Mouse (Mus musculus) CH12.LX (cell line): ENCODE measurements around the gene Ms4a6b. TPM values are rescaled to one million over a fixed set of nuclear protein-coding genes. Genes with fewer than 3 reads are reported as not detected.

Experiments used
- DNase-seq: peaks from one replicate; pipeline ENCODE4 v3.0.0-alpha.2; 2013; ENCODE audit errors: extremely low read depth
- H3K27ac ChIP-seq: 2 replicates; pipeline ENCODE4 v1.5.1; 2012; ENCODE audit warnings: low read depth, mild to moderate bottlenecking, control low read depth, moderate library complexity; ENCODE audit not compliant: insufficient read depth
- H3K27me3 ChIP-seq: replicated peaks from 2 replicates; pipeline ENCODE3; 2012; ENCODE audit warnings: inconsistent platforms
- H3K36me3 ChIP-seq, 2 experiments: replicated peaks in 1 of 2; 2 replicates each; pipeline versions ENCODE3 to v1.6.1; 2012; ENCODE audit warnings: inconsistent platforms in 1 of 2, low read length in 1 of 2, mild to moderate bottlenecking in 1 of 2, mixed read lengths in 1 of 2, moderate library complexity in 1 of 2; ENCODE audit not compliant: control insufficient read depth in 1 of 2, insufficient read depth in 1 of 2
- H3K4me1 ChIP-seq, 2 experiments: 2 replicates each; pipeline ENCODE4 v1.6.1; 2012; ENCODE audit warnings: inconsistent platforms in 1 of 2, moderate library complexity in 1 of 2; ENCODE audit not compliant: insufficient read depth in 2 of 2, control insufficient read depth in 1 of 2
- H3K4me2 ChIP-seq: 2 replicates; pipeline ENCODE4 v1.6.1; 2012; ENCODE audit warnings: low read depth, mild to moderate bottlenecking, control low read depth; ENCODE audit not compliant: poor library complexity, insufficient read depth, severe bottlenecking
- H3K4me3 ChIP-seq, 3 experiments: fragments of 150-350 bp in 1 of 3; sonication (generic) in 1 of 3; replicated peaks in 1 of 3; 2 replicates each; pipeline versions ENCODE3 to v1.5.1; 2011 to 2012; ENCODE audit warnings: low read depth in 2 of 3, low read length in 2 of 3, mild to moderate bottlenecking in 2 of 3, moderate library complexity in 2 of 3, control low read depth in 1 of 3, improper control_type of control experiment in 1 of 3, inconsistent platforms in 1 of 3, mixed read lengths in 1 of 3; ENCODE audit not compliant: poor library complexity in 1 of 3
- H3K79me2 ChIP-seq: replicated peaks from 2 replicates; pipeline ENCODE4 v1.6.1; 2012; ENCODE audit warnings: mild to moderate bottlenecking, moderate library complexity; ENCODE audit not compliant: control insufficient read depth, poor library complexity, insufficient read depth, severe bottlenecking; ENCODE audit errors: extremely low read depth
- H3K9ac ChIP-seq: 2 replicates; pipeline ENCODE4 v1.6.1; 2012; ENCODE audit warnings: low read depth, mild to moderate bottlenecking, control low read depth, moderate library complexity; ENCODE audit not compliant: insufficient read depth
- H3K9me3 ChIP-seq: replicated peaks from 2 replicates; pipeline ENCODE3; 2012; ENCODE audit warnings: low read length, inconsistent platforms, mixed read lengths
- BHLHE40 ChIP-seq: IDR thresholded peaks from 2 replicates; pipeline ENCODE4 v1.6.1; 2011; ENCODE audit warnings: mild to moderate bottlenecking, low read depth, low read length, improper control_type of control experiment
- CTCF ChIP-seq, 2 experiments: IDR thresholded peaks in 1 of 2; conservative IDR thresholded peaks in 1 of 2; 2 replicates each; pipeline ENCODE4 v1.5.1; 2011 to 2012; ENCODE audit warnings: low read depth in 2 of 2, low read length in 2 of 2, improper control_type of control experiment in 1 of 2, inconsistent platforms in 1 of 2, mild to moderate bottlenecking in 1 of 2, moderate library complexity in 1 of 2
- ETS1 ChIP-seq: conservative IDR thresholded peaks from 2 replicates; pipeline ENCODE4 v1.6.1; 2012; ENCODE audit warnings: low read depth, mild to moderate bottlenecking, inconsistent platforms, low read length, improper control_type of control experiment, moderate library complexity
- IRF4 ChIP-seq: IDR thresholded peaks from 2 replicates; pipeline ENCODE4 v1.6.1; 2014; ENCODE audit warnings: low read depth, mild to moderate bottlenecking, inconsistent platforms, low read length, improper control_type of control experiment
- JUN ChIP-seq: IDR thresholded peaks from 2 replicates; pipeline ENCODE4 v1.6.1; 2011; ENCODE audit warnings: low read depth, mild to moderate bottlenecking, low read length, improper control_type of control experiment, moderate library complexity; ENCODE audit not compliant: insufficient read depth
- JUND ChIP-seq: conservative IDR thresholded peaks from 2 replicates; pipeline ENCODE4 v1.6.1; 2011; ENCODE audit warnings: low read depth, low read length, improper control_type of control experiment
- MAX ChIP-seq: IDR thresholded peaks from 2 replicates; pipeline ENCODE4 v1.6.1; 2011; ENCODE audit warnings: low read length, improper control_type of control experiment
- MEF2A ChIP-seq: IDR thresholded peaks from 2 replicates; pipeline ENCODE4 v1.6.1; 2014; ENCODE audit warnings: low read depth, mild to moderate bottlenecking, inconsistent platforms, low read length, improper control_type of control experiment, borderline replicate concordance
- MXI1 ChIP-seq: IDR thresholded peaks from 2 replicates; pipeline ENCODE4 v1.6.1; 2011; ENCODE audit warnings: mild to moderate bottlenecking, low read depth, low read length, improper control_type of control experiment
- NRF1 ChIP-seq: IDR thresholded peaks from 2 replicates; pipeline ENCODE4 v1.6.1; 2014; ENCODE audit warnings: low read depth, mild to moderate bottlenecking, inconsistent platforms, low read length, improper control_type of control experiment, moderate library complexity
- POLR2AphosphoS2 ChIP-seq: IDR thresholded peaks from 2 replicates; pipeline ENCODE4 v1.6.1; 2011; ENCODE audit warnings: low read depth, low read length, improper control_type of control experiment
- RCOR1 ChIP-seq: conservative IDR thresholded peaks from 2 replicates; pipeline ENCODE4 v1.6.1; 2012; ENCODE audit warnings: low read depth, mild to moderate bottlenecking, inconsistent platforms, low read length, improper control_type of control experiment
- SIN3A ChIP-seq: IDR thresholded peaks from 2 replicates; pipeline ENCODE4 v1.6.1; 2012; ENCODE audit warnings: low read length, improper control_type of control experiment, inconsistent platforms
- UBTF ChIP-seq: IDR thresholded peaks from 2 replicates; pipeline ENCODE4 v1.6.1; 2012; ENCODE audit warnings: low read depth, mild to moderate bottlenecking, inconsistent platforms, low read length, improper control_type of control experiment, moderate library complexity
- USF2 ChIP-seq: conservative IDR thresholded peaks from 2 replicates; pipeline ENCODE4 v1.6.1; 2011; ENCODE audit warnings: low read depth, low read length, improper control_type of control experiment
- ZC3H11A ChIP-seq: IDR thresholded peaks from 2 replicates; pipeline ENCODE4 v1.6.1; 2012; ENCODE audit warnings: low read depth, mild to moderate bottlenecking, inconsistent platforms, low read length, improper control_type of control experiment
- ZMIZ1 ChIP-seq: IDR thresholded peaks from 2 replicates; pipeline ENCODE4 v1.6.1; 2012; ENCODE audit warnings: low read depth, mild to moderate bottlenecking, inconsistent platforms, low read length, improper control_type of control experiment
- ZNF384 ChIP-seq: IDR thresholded peaks from 2 replicates; pipeline ENCODE4 v1.6.1; 2012; ENCODE audit warnings: low read depth, low read length, improper control_type of control experiment, inconsistent platforms
- dilution Hi-C: fragments of 300-500 bp; cut with MboI; formaldehyde crosslinking; loops from 2 replicates; pipeline ENCODE4 v1.14.3; 2020; ENCODE audit warnings: low sequenced_read_pairs; ENCODE audit not compliant: extremely low pct_unique_long_range_greater_than_20kb, extremely low pct_ligation_motif_present
- in situ Hi-C: fragments of 300-500 bp; cut with MboI; formaldehyde crosslinking; loops from 3 replicates; pipeline ENCODE4 v1.14.3; 2019; ENCODE audit warnings: low sequenced_read_pairs, low pct_ligation_motif_present, low pct_unique_long_range_greater_than_20kb, mixed read lengths
- polyA plus RNA-seq: library from polyadenylated mRNA; unstranded; fragments of >175 nt; gene quantifications from 2 replicates; pipeline ENCODE4 v1.2.1, GENCODE M21; 2012; ENCODE audit warnings: low read depth; ENCODE audit not compliant: insufficient read length
- total RNA-seq, 2 experiments: library from RNA; depleted of rRNA; stranded (reverse); fragments of 300-350 nt in 1 of 2; fragments of >200 nt in 1 of 2; gene quantifications; 2 replicates each; pipeline ENCODE4 v1.2.3; 2012 to 2014

The Ms4a6b gene
- total and polyA plus RNA-seq, 3 experiments = 0.55 to 1.9 (median 1.6) TPM

DNA sequence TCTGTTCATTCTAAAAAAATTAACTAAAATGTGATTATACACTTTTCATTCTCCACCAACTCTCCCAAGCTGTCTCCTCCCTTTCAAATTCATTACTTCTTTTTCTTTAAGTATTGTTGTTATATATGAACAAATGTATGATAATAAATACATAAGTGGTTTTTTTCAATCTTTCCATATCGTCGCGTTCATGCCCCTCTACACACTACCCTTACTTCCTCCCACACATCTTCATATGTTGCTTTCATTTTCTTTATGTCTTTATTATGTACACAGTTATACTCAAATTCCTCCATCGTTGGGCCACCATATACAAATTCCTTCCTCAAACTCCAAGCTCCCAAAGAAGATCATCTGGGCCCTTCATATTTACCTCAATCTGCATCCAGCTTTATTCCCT is 15.0 kb upstream of the Ms4a6b start:
- dilution Hi-C loops (no loop called here), in situ Hi-C loops (no loop called here)
- H3K27ac ChIP-seq = no peak overlapping the region
- no peaks in the 10 kb centered on the region for H3K79me2 ChIP-seq
- H3K4me2 ChIP-seq = no peak overlapping the region
- no peak for TF ChIP-seq MEF2A
- TF ChIP-seq MXI1 = no peak
- TF ChIP-seq NRF1 = no peak
- no peak for TF ChIP-seq POLR2AphosphoS2
- no peak for TF ChIP-seq ZMIZ1
- TF ChIP-seq USF2 = no peak
- no peak for TF ChIP-seq BHLHE40
- TF ChIP-seq UBTF = no peak
- TF ChIP-seq CTCF (conservative IDR thresholded peaks at IDR 0.05 in 1 of 2, IDR thresholded peaks at IDR 0.05 in 1 of 2; ENCODE audit: low read depth in 2 of 2, low read length in 2 of 2) = no peak
- no peaks in the 10 kb centered on the region for H3K27me3 ChIP-seq
- H3K36me3 ChIP-seq = no peaks in the 10 kb centered on the region
- no peaks in the 10 kb centered on the region for H3K9me3 ChIP-seq
- peaks cover 0 to 6% of the 10 kb centered on the region in 2 experiments; a peak in 2 of 4 replicates for H3K4me1 ChIP-seq
- H3K4me3 ChIP-seq = no peak overlapping the region
- no peak for DNase-seq
- no peak overlapping the region for H3K9ac ChIP-seq

DNA sequence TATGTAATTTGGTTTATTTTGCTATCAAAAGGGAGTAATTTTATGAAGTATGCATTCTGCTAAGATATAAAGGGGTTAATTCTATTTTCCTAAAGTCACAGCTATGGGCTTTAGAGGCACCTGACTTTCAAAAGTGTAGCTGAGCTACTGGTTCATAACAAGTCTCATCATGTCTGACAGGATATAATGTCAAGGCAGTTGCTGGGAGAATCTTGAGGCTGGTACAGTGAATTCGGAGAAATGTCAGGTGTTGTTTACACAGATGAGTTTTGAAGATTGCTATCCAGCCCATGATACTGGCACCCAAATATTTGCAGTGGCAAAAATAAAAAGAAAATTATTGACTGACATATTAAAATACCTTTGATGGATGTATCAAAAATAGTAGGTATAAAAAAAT is 11.5 kb upstream of the Ms4a6b start:
- H3K4me3 ChIP-seq = no peak overlapping the region
- DNase-seq = no peak
- TF ChIP-seq ETS1 (no peak), SIN3A (no peak), ZNF384 (no peak), ZMIZ1 (no peak), ZC3H11A (no peak), IRF4 (no peak), MXI1 (no peak), MAX (no peak), JUN (no peak), NRF1 (no peak), UBTF (no peak), MEF2A (no peak), POLR2AphosphoS2 (no peak), RCOR1 (no peak), JUND (no peak)
- TF ChIP-seq, all 38 proteins: peak for 0
- Histone ChIP-seq H3K9me3 (no peaks in the 10 kb centered on the region), H3K4me1 (no peaks in the 10 kb centered on the region), H3K9ac (no peak overlapping the region), H3K36me3 (no peaks in the 10 kb centered on the region), H3K27me3 (no peaks in the 10 kb centered on the region), H3K79me2 (no peaks in the 10 kb centered on the region), H3K27ac (no peak overlapping the region), H3K4me2 (no peak overlapping the region)
- dilution Hi-C loops = no loop called here
- in situ Hi-C loops = no loop called here
